Mouse (Mus musculus) spleen, adult 2 months (tissue): ENCODE measurements around the gene Nckipsd.

ENCODE experiments used
- CTCF ChIP-seq: fragments of 200-500 bp; IDR thresholded peaks from 2 replicates; pipeline ENCODE4 v1.5.1; 2011; ENCODE audit warnings: mild to moderate bottlenecking, inconsistent platforms; ENCODE audit not compliant: insufficient read depth, insufficient read length, insufficient replicate concordance; ENCODE audit errors: extremely low read depth
- POLR2A ChIP-seq: fragments of 200-500 bp; IDR thresholded peaks from 2 replicates; pipeline ENCODE4 v1.6.1; 2011; ENCODE audit warnings: low read depth, low read length, inconsistent platforms

- TF ChIP-seq CTCF, result no peak
- no peak for TF ChIP-seq POLR2A
These were observed 46.6 kb upstream of the Nckipsd start for GRCm38 (mm10) chr9:108761561-108761960.
